Mouse (Mus musculus) CH12.LX (cell line): ENCODE measurements around the gene Zfp334.

Experiments used
- CTCF ChIP-seq, 2 experiments: IDR thresholded peaks in 1 of 2; conservative IDR thresholded peaks in 1 of 2; 2 replicates each; pipeline ENCODE4 v1.5.1; 2011 to 2012; ENCODE audit warnings: low read depth in 2 of 2, low read length in 2 of 2, improper control_type of control experiment in 1 of 2, inconsistent platforms in 1 of 2, mild to moderate bottlenecking in 1 of 2, moderate library complexity in 1 of 2
- E2F4 ChIP-seq: IDR thresholded peaks from 2 replicates; pipeline ENCODE4 v1.6.1; 2011; ENCODE audit warnings: low read depth, low read length, improper control_type of control experiment; ENCODE audit not compliant: insufficient replicate concordance
- EP300 ChIP-seq: IDR thresholded peaks from 2 replicates; pipeline ENCODE4 v1.6.1; 2011; ENCODE audit warnings: low read length, improper control_type of control experiment
- JUND ChIP-seq: conservative IDR thresholded peaks from 2 replicates; pipeline ENCODE4 v1.6.1; 2011; ENCODE audit warnings: low read depth, low read length, improper control_type of control experiment
- KAT2A ChIP-seq: IDR thresholded peaks from 2 replicates; pipeline ENCODE4 v1.6.1; 2012; ENCODE audit warnings: low read length, improper control_type of control experiment, inconsistent platforms; ENCODE audit not compliant: insufficient replicate concordance
- MAX ChIP-seq: IDR thresholded peaks from 2 replicates; pipeline ENCODE4 v1.6.1; 2011; ENCODE audit warnings: low read length, improper control_type of control experiment
- POLR2A ChIP-seq: IDR thresholded peaks from 2 replicates; pipeline ENCODE4 v1.6.1; 2011; ENCODE audit warnings: low read depth, mild to moderate bottlenecking, improper control_type of control experiment, low read length
- ZKSCAN1 ChIP-seq: IDR thresholded peaks from 2 replicates; pipeline ENCODE4 v1.6.1; 2012; ENCODE audit warnings: low read depth, inconsistent platforms, low read length, improper control_type of control experiment, borderline replicate concordance

- TF ChIP-seq E2F4 (no peak), POLR2A (no peak), JUND (no peak), KAT2A (no peak), CTCF (conservative IDR thresholded peaks at IDR 0.05 in 1 of 2, IDR thresholded peaks at IDR 0.05 in 1 of 2; ENCODE audit: low read depth in 2 of 2, low read length in 2 of 2) (no peak), MAX (no peak), EP300 (no peak), ZKSCAN1 (no peak)
Measured at GRCm38 (mm10) chr2:165413884-165414283, 25.8 kb upstream of the Zfp334 start.
